Mouse (Mus musculus): Measurements from ENCODE around the gene Runx1.

GRCm38 (mm10) chr16:92637033-92637432 lies 188.9 kb downstream of the Runx1 start:
- no peak for TF ChIP-seq POLR2A (IDR thresholded peaks at IDR 0.05; ENCODE audit: borderline replicate concordance, control insufficient read depth, low read depth, low read length)
- no peak for TF ChIP-seq CTCF (IDR thresholded peaks at IDR 0.05; ENCODE audit: control insufficient read depth, insufficient read depth, low read length)
